Mouse (Mus musculus) heart, embryonic 14.5 days (tissue): ENCODE data around the gene Gm20605. TPM values are rescaled to one million over a fixed set of nuclear protein-coding genes. Genes with fewer than 3 reads are reported as not detected.
A peak's percentile ranks its signal among the peaks of the same experiment; 100 is the strongest.

Source experiments
- ATAC-seq: fragments of 200-750 bp; cut with Nextera tagmentation; 2 replicates; pipeline ENCODE4 v1.8.0; 2017; ENCODE audit warnings: low read depth, moderate TSS enrichment; ENCODE audit not compliant: insufficient number of reproducible peaks, insufficient read depth, low FRiP score
- H3K27ac ChIP-seq, 2 experiments: fragments of 200-500 bp in 1 of 2; fragments of 300-500 bp in 1 of 2; sonication (generic) in 1 of 2; replicated peaks in 1 of 2; 2 replicates each; pipeline ENCODE4 v1.5.1; 2012 to 2014; ENCODE audit warnings: low read depth in 2 of 2, low read length in 2 of 2, control low read depth in 1 of 2, mild to moderate bottlenecking in 1 of 2, mixed read lengths in 1 of 2; ENCODE audit not compliant: control insufficient read depth in 1 of 2, insufficient read depth in 1 of 2
- H3K27me3 ChIP-seq: fragments of 300-500 bp; sonication (generic); 2 replicates; pipeline ENCODE4 v1.6.1; 2014; ENCODE audit warnings: mild to moderate bottlenecking, low read length, control low read depth; ENCODE audit not compliant: control insufficient read depth, insufficient read depth
- H3K36me3 ChIP-seq: fragments of 300-500 bp; sonication (generic); 2 replicates; pipeline ENCODE4 v1.6.1; 2014; ENCODE audit warnings: mild to moderate bottlenecking, control low read depth, low read length, mixed read lengths; ENCODE audit not compliant: control insufficient read depth, insufficient read depth
- H3K4me1 ChIP-seq, 2 experiments: fragments of 200-500 bp in 1 of 2; fragments of 300-500 bp in 1 of 2; sonication (generic) in 1 of 2; 2 replicates each; pipeline ENCODE4 v1.6.1; 2012 to 2014; ENCODE audit warnings: low read length in 2 of 2, control low read depth in 1 of 2, mixed read lengths in 1 of 2; ENCODE audit not compliant: control insufficient read depth in 2 of 2, insufficient read depth in 2 of 2
- H3K4me2 ChIP-seq: fragments of 300-500 bp; sonication (generic); 2 replicates; pipeline ENCODE4 v1.6.1; 2014; ENCODE audit warnings: mild to moderate bottlenecking, low read length
- H3K4me3 ChIP-seq, 2 experiments: fragments of 200-500 bp in 1 of 2; fragments of 300-500 bp in 1 of 2; sonication (generic) in 1 of 2; 2 replicates each; pipeline ENCODE4 v1.5.1; 2012 to 2014; ENCODE audit warnings: low read length in 2 of 2, mild to moderate bottlenecking in 2 of 2, control low read depth in 1 of 2, low read depth in 1 of 2, moderate library complexity in 1 of 2; ENCODE audit not compliant: control insufficient read depth in 1 of 2, insufficient read depth in 1 of 2
- H3K9ac ChIP-seq: fragments of 300-500 bp; sonication (generic); 2 replicates; pipeline ENCODE4 v1.6.1; 2014; ENCODE audit warnings: mild to moderate bottlenecking, low read length
- H3K9me3 ChIP-seq: fragments of 300-500 bp; sonication (generic); 2 replicates; pipeline ENCODE4 v1.6.1; 2016; ENCODE audit warnings: low read length, control low read depth; ENCODE audit not compliant: control insufficient read depth
- WGBS: fragments of 180-500 bp; shearing (Covaris S2); extraction: QIAGEN DNeasy Blood & Tissue Kit; methylation state at CpG from one replicate; pipeline ENCODE4 v1.1.7; 2014; 5-methylcytosine and 5-hydroxymethylcytosine counted together
- polyA plus RNA-seq: library from polyadenylated mRNA; unstranded; fragments of >200 nt; fragmentation: Nextera tagmentation; extraction: Ambion mirVana; gene quantifications from 2 replicates; pipeline ENCODE4 v1.2.1, GENCODE M21; 2014

The Gm20605 gene
- polyA plus RNA-seq, 1 experiment from 2014 or later, result 5.6 TPM

DNA sequence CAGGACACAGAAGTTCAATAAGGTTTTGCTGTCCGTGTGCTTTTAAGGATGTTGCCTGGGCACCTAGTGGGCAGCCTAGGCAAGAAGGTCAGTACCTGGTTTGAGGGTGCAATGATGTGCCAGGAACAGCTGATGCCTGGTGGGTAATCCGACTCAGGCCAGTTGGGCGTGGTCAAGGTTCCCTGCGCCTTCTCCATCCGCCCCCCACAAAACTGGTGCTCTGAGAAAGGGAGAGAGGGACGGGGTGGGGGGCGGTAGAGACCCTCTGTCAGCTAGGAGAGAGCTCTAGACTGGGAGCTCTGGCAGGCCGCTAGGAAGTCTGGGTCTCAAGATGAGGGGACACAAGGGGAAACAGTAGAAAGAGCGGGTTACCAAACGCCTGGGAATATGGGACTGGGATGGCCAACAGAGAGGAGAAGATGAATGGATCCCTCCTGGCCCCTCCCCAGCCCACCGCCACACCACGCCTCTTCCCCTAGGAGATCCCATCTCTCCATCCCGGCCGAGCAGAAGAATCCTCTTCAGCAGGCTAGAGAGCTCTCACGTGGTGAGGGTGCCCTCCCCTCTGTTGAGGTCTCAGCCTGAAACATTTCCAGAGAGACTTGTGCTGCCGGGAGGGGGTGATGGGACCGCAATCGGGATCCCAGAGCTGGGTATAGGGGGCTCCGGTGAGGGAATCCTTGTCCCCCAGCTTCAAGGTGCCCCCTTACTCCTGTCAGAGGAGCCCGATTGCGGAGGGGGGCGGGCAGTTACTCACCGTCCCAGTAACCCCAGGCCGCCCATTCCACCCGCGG, 20.9 kb upstream of the Gm20605 start:
- no peaks in the 10 kb centered on the region for H3K27me3 ChIP-seq
- H3K9ac ChIP-seq, result peak overlapping the region; percentile 43; the same call in 1 of the 2 replicates
- H3K4me1 ChIP-seq, result peaks cover 31 to 36% of the 10 kb centered on the region in 2 experiments
- ATAC-seq, result no peak
- peak overlapping the region; percentile 41 for H3K4me2 ChIP-seq
- peak overlapping the region in 1 of 2 experiments; percentile 1; a peak in 1 of 4 replicates for H3K4me3 ChIP-seq
- H3K9me3 ChIP-seq, result no peaks in the 10 kb centered on the region
- WGBS, result 28% methylated on average over 26 of the region's 26 CpGs
- no peak overlapping the region for H3K27ac ChIP-seq
- H3K36me3 ChIP-seq, result peaks cover 38% of the 10 kb centered on the region

DNA sequence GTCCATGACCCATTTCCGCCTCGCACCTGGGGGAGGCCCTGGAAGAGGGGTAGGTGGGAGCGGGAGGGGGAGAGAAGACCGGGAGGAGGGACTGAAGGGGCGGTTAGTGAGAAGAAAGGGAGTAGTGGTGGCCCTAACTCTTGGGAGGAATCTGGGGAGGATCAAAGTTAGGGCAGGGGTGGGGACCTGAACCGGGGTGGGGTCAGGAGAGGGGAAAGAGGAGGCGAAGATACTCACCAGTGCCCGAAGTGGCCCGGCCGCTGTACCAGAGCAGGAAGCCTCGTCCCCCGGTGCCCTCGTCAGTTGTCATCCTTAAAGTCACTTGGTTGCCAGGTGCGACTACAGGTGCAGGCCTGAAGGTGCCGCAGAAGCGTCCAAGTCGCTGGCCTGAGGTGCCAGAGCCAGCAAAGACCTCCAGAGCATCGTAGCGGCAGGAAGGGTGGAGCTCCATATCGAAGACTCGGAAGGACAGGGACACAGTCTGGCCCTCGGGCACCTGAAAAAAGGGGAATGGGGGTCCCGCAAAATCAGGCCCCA, 20.3 kb upstream of the Gm20605 start:
- H3K4me1 ChIP-seq, result peaks cover 36 to 40% of the 10 kb centered on the region in 2 experiments
- H3K9me3 ChIP-seq, result no peaks in the 10 kb centered on the region

DNA sequence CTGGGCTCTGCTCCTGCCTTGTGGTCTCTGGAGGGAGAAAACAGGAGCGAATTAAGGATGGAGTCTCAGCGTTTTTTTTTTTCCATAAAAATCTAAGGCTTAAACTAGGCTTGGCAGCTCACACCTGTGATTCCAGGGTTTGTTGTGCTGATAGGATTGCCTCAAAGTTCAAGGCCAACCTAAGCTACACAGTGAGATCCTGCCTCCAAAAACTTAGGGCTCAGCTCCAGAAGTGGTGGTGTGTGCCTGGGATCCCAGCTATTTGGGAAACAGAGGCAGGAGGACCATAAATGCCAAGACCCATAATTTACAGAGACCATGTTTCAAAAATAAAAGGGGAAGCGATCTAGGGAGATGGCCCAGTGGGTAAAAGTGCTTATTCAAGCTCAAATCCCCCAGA, 19.7 kb upstream of the Gm20605 start:
- no peak overlapping the region for H3K9ac ChIP-seq

More for the DNA sequence above, 20.3 kb upstream of the Gm20605 start:
- no peak for ATAC-seq
- H3K4me3 ChIP-seq, result peak overlapping the region in 1 of 2 experiments; percentile 1; a peak in 1 of 4 replicates
- H3K27me3 ChIP-seq, result no peaks in the 10 kb centered on the region
- H3K36me3 ChIP-seq, result peaks cover 35% of the 10 kb centered on the region
- H3K4me2 ChIP-seq, result peak overlapping the region; percentile 41
- peak overlapping the region; percentile 43; the same call in 1 of the 2 replicates for H3K9ac ChIP-seq
- 24% methylated on average over 23 of the region's 23 CpGs for WGBS
- no peak overlapping the region for H3K27ac ChIP-seq

DNA sequence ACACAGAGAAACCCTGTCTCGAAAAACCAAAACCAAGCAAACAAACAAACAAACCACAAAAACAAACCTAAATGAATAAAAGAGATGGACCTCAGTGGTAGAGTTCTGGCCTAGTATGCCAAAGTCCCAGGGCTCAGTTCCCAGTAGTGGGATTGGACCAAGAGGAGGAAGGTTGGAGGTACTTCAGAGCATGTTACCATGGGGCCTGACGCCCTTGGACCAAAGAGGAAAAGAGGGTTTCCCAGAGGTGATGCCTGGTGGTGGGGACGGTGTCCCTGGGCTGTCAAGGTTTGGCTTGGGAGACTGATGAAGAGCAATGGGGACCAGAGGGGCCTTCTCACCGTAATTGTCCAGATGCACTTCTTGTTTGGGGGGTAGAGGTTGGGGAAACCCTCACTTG, 18.9 kb upstream of the Gm20605 start:
- Histone ChIP-seq H3K4me3 (peak overlapping the region; percentile 34 to 45), H3K27me3 (no peaks in the 10 kb centered on the region), H3K27ac (peak overlapping the region; percentile 37 to 93; a peak in 3 of 4 replicates), H3K9me3 (no peaks in the 10 kb centered on the region), H3K36me3 (peaks cover 28% of the 10 kb centered on the region), H3K4me1 (peaks cover 39 to 43% of the 10 kb centered on the region in 2 experiments), H3K4me2 (peak overlapping the region; percentile 63), H3K9ac (peak overlapping the region; percentile 74)
- 58% methylated on average over 4 of the region's 4 CpGs for WGBS
- ATAC-seq, result no peak

More for the DNA sequence above, 19.7 kb upstream of the Gm20605 start:
- peaks cover 34% of the 10 kb centered on the region for H3K36me3 ChIP-seq
- H3K27ac ChIP-seq, result no peak overlapping the region
- WGBS, result 76% methylated on average over 3 of the region's 3 CpGs
- ATAC-seq, result no peak
- H3K4me3 ChIP-seq, result no peak overlapping the region
- H3K27me3 ChIP-seq, result no peaks in the 10 kb centered on the region
- H3K9me3 ChIP-seq, result no peaks in the 10 kb centered on the region
- H3K4me1 ChIP-seq, result peaks cover 39 to 43% of the 10 kb centered on the region in 2 experiments
- H3K4me2 ChIP-seq, result no peak overlapping the region

DNA sequence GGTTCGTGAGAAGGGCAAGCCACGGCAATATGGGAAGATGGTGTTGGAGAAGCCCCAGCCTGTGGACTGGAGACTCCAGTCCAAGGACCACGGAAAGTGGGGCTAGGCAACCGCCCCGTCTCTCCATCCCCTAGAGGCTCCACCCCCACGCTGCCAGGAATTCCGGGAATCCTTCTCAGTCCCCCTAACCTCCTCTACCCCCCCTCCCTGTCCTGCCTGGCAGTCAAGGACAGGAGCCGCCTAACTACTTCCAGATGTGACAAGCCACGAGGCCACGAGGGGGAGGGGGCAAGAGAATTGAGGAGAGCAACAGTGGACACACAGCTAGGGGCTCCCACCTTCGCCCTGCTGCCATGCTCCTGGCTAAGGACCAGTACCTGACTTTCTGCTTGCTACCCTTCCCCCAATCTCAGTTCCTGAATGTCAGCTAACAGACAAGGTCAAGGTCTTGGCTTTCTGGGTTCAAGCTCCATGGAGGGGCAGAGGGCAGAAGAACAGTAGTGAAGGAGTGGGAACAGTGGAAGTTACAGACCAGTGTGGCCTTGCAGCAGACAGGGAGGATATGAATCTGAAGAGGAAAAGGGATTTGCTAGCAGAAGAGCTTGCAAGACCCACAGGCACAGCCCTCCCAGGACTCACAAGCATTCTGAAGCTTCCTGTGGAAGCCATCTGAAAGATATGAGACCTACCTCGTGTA, 18.3 kb upstream of the Gm20605 start:
- H3K27ac ChIP-seq, result peak overlapping the region; percentile 89 to 93
- H3K9ac ChIP-seq, result peak overlapping the region; percentile 74
- peaks cover 39 to 43% of the 10 kb centered on the region in 2 experiments for H3K4me1 ChIP-seq
- H3K36me3 ChIP-seq, result peaks cover 22% of the 10 kb centered on the region
- H3K4me2 ChIP-seq, result peak overlapping the region; percentile 63
- ATAC-seq, result peak; percentile 37
- no peaks in the 10 kb centered on the region for H3K9me3 ChIP-seq
- WGBS, result 2% methylated on average over 12 of the region's 12 CpGs
- no peaks in the 10 kb centered on the region for H3K27me3 ChIP-seq
- peak overlapping the region; percentile 34 to 45 for H3K4me3 ChIP-seq

DNA sequence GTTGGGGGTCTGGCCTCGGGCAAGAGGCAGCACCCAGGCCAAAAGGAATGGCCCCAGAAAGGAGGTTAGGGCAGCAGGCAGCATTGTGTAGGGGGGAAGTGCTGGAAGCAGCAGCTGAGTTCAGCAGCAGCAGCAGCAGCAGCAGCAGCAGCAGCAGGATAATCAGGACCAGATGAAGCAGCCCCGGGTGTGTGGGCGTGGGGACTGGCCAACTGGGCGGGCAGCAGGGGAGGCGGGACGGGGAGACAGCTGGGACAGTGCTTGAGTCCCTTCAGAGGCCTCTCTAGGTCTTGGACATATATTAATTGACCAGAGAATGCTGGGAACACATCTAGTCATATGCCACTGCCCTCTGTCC, 17.8 kb upstream of the Gm20605 start:
- peaks cover 39 to 43% of the 10 kb centered on the region in 2 experiments for H3K4me1 ChIP-seq
- peak overlapping the region; percentile 74 for H3K9ac ChIP-seq
- 3% methylated on average over 5 of the region's 6 CpGs for whole genome bisulfite sequencing
- H3K27ac ChIP-seq, result peak overlapping the region; percentile 89 to 93
- H3K27me3 ChIP-seq, result no peaks in the 10 kb centered on the region
- H3K4me2 ChIP-seq, result peak overlapping the region; percentile 63
- H3K9me3 ChIP-seq, result no peaks in the 10 kb centered on the region
- ATAC-seq, result peak; percentile 44; the same call in 1 of the 2 replicates
- peaks cover 17% of the 10 kb centered on the region for H3K36me3 ChIP-seq
- H3K4me3 ChIP-seq, result peak overlapping the region; percentile 34 to 45

DNA sequence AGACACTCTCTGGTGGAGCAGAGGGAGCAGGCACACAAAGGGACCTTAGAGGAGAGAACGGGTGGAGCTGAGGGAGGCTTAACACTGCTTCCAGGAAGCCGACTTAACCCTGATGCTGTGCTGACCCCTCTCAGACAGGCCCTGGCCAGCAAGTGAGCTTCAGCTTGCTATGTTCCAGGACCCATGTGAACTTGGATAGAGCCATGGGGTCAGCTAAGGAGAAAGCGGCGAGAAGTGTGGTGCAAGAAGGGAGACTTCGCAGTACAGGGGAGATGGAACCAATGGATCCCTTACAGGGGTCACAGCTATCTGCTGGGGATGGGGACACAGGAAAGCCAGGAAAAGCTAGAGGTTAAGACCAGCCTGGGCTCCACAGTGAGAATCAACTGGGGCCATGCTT, 15.9 kb upstream of the Gm20605 start:
- no peak for ATAC-seq
- Histone ChIP-seq H3K4me3 (no peak overlapping the region), H3K36me3 (no peaks in the 10 kb centered on the region), H3K4me1 (peaks cover 39 to 41% of the 10 kb centered on the region in 2 experiments), H3K27me3 (no peaks in the 10 kb centered on the region), H3K27ac (0 out of 4 replicates have a peak overlapping the region, but pooled peaks of 1 of the 2 experiments have one; percentile 33), H3K4me2 (no peak overlapping the region), H3K9ac (no peak overlapping the region; the same call in 1 of the 2 replicates), H3K9me3 (no peaks in the 10 kb centered on the region)
- 77% methylated on average over 5 of the region's 5 CpGs for WGBS
